Mouse (Mus musculus): ENCODE data around the gene Stab2.

Stab2 gene

GRCm38 (mm10) chr10:86989838-86990237, 18.0 kb downstream of the Stab2 start:
- no peak for DNase-seq (ENCODE audit: low spot score in 2 of 2)

GRCm38 (mm10) chr10:86976001-86976726, 31.7 kb downstream of the Stab2 start:
- no peak for DNase-seq (ENCODE audit: low spot score in 2 of 2)

- no peak for DNase-seq (ENCODE audit: low spot score in 2 of 2)
These were observed 34.5 kb downstream of the Stab2 start for GRCm38 (mm10) chr10:86973276-86973675.

- DNase-seq (ENCODE audit: low spot score in 2 of 2), result no peak
These were observed 35.4 kb downstream of the Stab2 start for GRCm38 (mm10) chr10:86972503-86972826.

- peak in 1 of 2 experiments; percentile 27 for DNase-seq (ENCODE audit: low spot score in 2 of 2)
These were observed 35.9 kb downstream of the Stab2 start for GRCm38 (mm10) chr10:86971680-86972502.

- DNase-seq (ENCODE audit: low spot score in 2 of 2), result no peak
These were observed 38.5 kb downstream of the Stab2 start for GRCm38 (mm10) chr10:86969346-86969745.

GRCm38 (mm10) chr10:86961542-86962466, 46.0 kb downstream of the Stab2 start:
- DNase-seq (ENCODE audit: low spot score in 2 of 2), result no peak

GRCm38 (mm10) chr10:86955299-86955698, 52.5 kb downstream of the Stab2 start:
- no peak for DNase-seq (ENCODE audit: low spot score in 2 of 2)

- DNase-seq (ENCODE audit: low spot score in 2 of 2), result no peak
These were observed 55.1 kb downstream of the Stab2 start for GRCm38 (mm10) chr10:86952696-86953095.

GRCm38 (mm10) chr10:86950806-86951205, 57.0 kb downstream of the Stab2 start:
- no peak for DNase-seq (ENCODE audit: low spot score in 2 of 2)

GRCm38 (mm10) chr10:86949886-86950285, 57.9 kb downstream of the Stab2 start:
- no peak for DNase-seq (ENCODE audit: low spot score in 2 of 2)

GRCm38 (mm10) chr10:86947541-86947940, 60.3 kb downstream of the Stab2 start:
- DNase-seq (ENCODE audit: low spot score in 2 of 2), result no peak

GRCm38 (mm10) chr10:86940591-86940990, 67.2 kb downstream of the Stab2 start:
- no peak for DNase-seq (ENCODE audit: low spot score in 2 of 2)

- no peak for DNase-seq (ENCODE audit: low spot score in 2 of 2)
These were observed 73.4 kb downstream of the Stab2 start for GRCm38 (mm10) chr10:86934376-86934775.

GRCm38 (mm10) chr10:86933906-86934305, 73.9 kb downstream of the Stab2 start:
- no peak for DNase-seq (ENCODE audit: low spot score in 2 of 2)

GRCm38 (mm10) chr10:86933180-86933695, 74.6 kb downstream of the Stab2 start:
- DNase-seq (ENCODE audit: low spot score in 2 of 2), result peak; percentile 32 to 49

- DNase-seq (ENCODE audit: low spot score in 2 of 2), result no peak
These were observed 84.2 kb downstream of the Stab2 start for GRCm38 (mm10) chr10:86923602-86924001.

GRCm38 (mm10) chr10:86915595-86915994, 92.2 kb downstream of the Stab2 start:
- no peak for DNase-seq (ENCODE audit: low spot score in 2 of 2)

GRCm38 (mm10) chr10:86908562-86908961, 99.3 kb downstream of the Stab2 start:
- no peak for DNase-seq (ENCODE audit: low spot score in 2 of 2)

- no peak for DNase-seq (ENCODE audit: low spot score in 2 of 2)
These were observed 100.8 kb downstream of the Stab2 start for GRCm38 (mm10) chr10:86907043-86907442.

GRCm38 (mm10) chr10:86895531-86895930, 112.3 kb downstream of the Stab2 start:
- no peak for DNase-seq (ENCODE audit: low spot score in 2 of 2)

GRCm38 (mm10) chr10:86891066-86891465, 116.8 kb downstream of the Stab2 start:
- DNase-seq (ENCODE audit: low spot score in 2 of 2), result no peak

Measured in heart, adult 9 months (tissue).